Mouse (Mus musculus): ENCODE results near the gene Rpl21. TPM values are rescaled to one million over a fixed set of nuclear protein-coding genes. Genes with fewer than 3 reads are reported as not detected.

Rpl21 gene
- polyA plus RNA-seq, 1 experiment from 2014 or later = 522 TPM

- TF ChIP-seq EP300 (optimal IDR thresholded peaks at IDR 0.05) = no peak
- Histone ChIP-seq H3K9ac (ENCODE audit: low read length) (no peak overlapping the region), H3K4me1 (replicated peaks; ENCODE audit: control insufficient read depth, insufficient read depth) (no peaks in the 10 kb centered on the region), H3K4me2 (replicated peaks; ENCODE audit: low read depth) (no peak overlapping the region), H3K36me3 (ENCODE audit: control insufficient read depth, insufficient read depth, low read length) (no peaks in the 10 kb centered on the region), H3K4me3 (ENCODE audit: low read depth, low read length) (no peak overlapping the region), H3K27ac (replicated peaks) (no peak overlapping the region), H3K9me3 (ENCODE audit: control insufficient read depth, low read length) (no peaks in the 10 kb centered on the region), H3K27me3 (ENCODE audit: control insufficient read depth, insufficient read depth, low read length) (no peaks in the 10 kb centered on the region)
- no peak for DNase-seq (ENCODE audit: low spot score)
- 84% methylated on average over 8 of the region's 8 CpGs for WGBS
- no peak for ATAC-seq (ENCODE audit: low FRiP score, low TSS enrichment)
These were observed 15.1 kb upstream of the Rpl21 start for GRCm38 (mm10) chr5:146817583-146817982.

GRCm38 (mm10) chr5:146818906-146819623 lies 13.6 kb upstream of the Rpl21 start:
- H3K4me3 ChIP-seq (ENCODE audit: low read depth, low read length) = no peak overlapping the region
- H3K9me3 ChIP-seq (ENCODE audit: control insufficient read depth, low read length) = no peaks in the 10 kb centered on the region
- WGBS = 73% methylated on average over 8 of the region's 8 CpGs
- H3K36me3 ChIP-seq (ENCODE audit: control insufficient read depth, insufficient read depth, low read length) = no peaks in the 10 kb centered on the region
- no peak overlapping the region for H3K9ac ChIP-seq (ENCODE audit: low read length)
- no peak overlapping the region for H3K27ac ChIP-seq (replicated peaks)
- TF ChIP-seq EP300 (optimal IDR thresholded peaks at IDR 0.05) = no peak
- TF ChIP-seq CTCF (IDR thresholded peaks at IDR 0.05; ENCODE audit: low read depth) = no peak
- no peaks in the 10 kb centered on the region for H3K27me3 ChIP-seq (ENCODE audit: control insufficient read depth, insufficient read depth, low read length)
- no peak for ATAC-seq (ENCODE audit: low FRiP score, low TSS enrichment)
- no peak overlapping the region for H3K4me2 ChIP-seq (replicated peaks; ENCODE audit: low read depth)
- H3K4me1 ChIP-seq (replicated peaks; ENCODE audit: control insufficient read depth, insufficient read depth) = no peaks in the 10 kb centered on the region
- DNase-seq (ENCODE audit: low spot score) = no peak

- Histone ChIP-seq H3K27me3 (ENCODE audit: control insufficient read depth, insufficient read depth, low read length) (no peaks in the 10 kb centered on the region), H3K4me1 (replicated peaks; ENCODE audit: control insufficient read depth, insufficient read depth) (no peaks in the 10 kb centered on the region), H3K9me3 (ENCODE audit: control insufficient read depth, low read length) (no peaks in the 10 kb centered on the region), H3K4me2 (replicated peaks; ENCODE audit: low read depth) (no peak overlapping the region), H3K27ac (replicated peaks) (no peak overlapping the region), H3K36me3 (ENCODE audit: control insufficient read depth, insufficient read depth, low read length) (no peaks in the 10 kb centered on the region), H3K4me3 (ENCODE audit: low read depth, low read length) (no peak overlapping the region), H3K9ac (ENCODE audit: low read length) (no peak overlapping the region)
- DNase-seq (ENCODE audit: low spot score) = no peak
- WGBS = 71% methylated on average over 5 of the region's 5 CpGs
- ATAC-seq (ENCODE audit: low FRiP score, low TSS enrichment) = no peak
- no peak for TF ChIP-seq EP300 (optimal IDR thresholded peaks at IDR 0.05)
- TF ChIP-seq CTCF (IDR thresholded peaks at IDR 0.05; ENCODE audit: low read depth) = no peak
These were observed 9.7 kb upstream of the Rpl21 start for GRCm38 (mm10) chr5:146823005-146823404.

- Histone ChIP-seq H3K27ac (replicated peaks) (no peak overlapping the region), H3K4me3 (ENCODE audit: low read depth, low read length) (no peak overlapping the region), H3K4me2 (replicated peaks; ENCODE audit: low read depth) (no peak overlapping the region), H3K4me1 (replicated peaks; ENCODE audit: control insufficient read depth, insufficient read depth) (no peaks in the 10 kb centered on the region; the same call in 1 of the 2 replicates), H3K9ac (ENCODE audit: low read length) (no peak overlapping the region), H3K27me3 (ENCODE audit: control insufficient read depth, insufficient read depth, low read length) (no peaks in the 10 kb centered on the region), H3K36me3 (ENCODE audit: control insufficient read depth, insufficient read depth, low read length) (no peaks in the 10 kb centered on the region), H3K9me3 (ENCODE audit: control insufficient read depth, low read length) (no peaks in the 10 kb centered on the region)
- ATAC-seq (ENCODE audit: low FRiP score, low TSS enrichment) (no peak), DNase-seq (ENCODE audit: low spot score) (no peak)
- WGBS = 50% methylated on average over 8 of the region's 8 CpGs
- no peak for TF ChIP-seq EP300 (optimal IDR thresholded peaks at IDR 0.05)
- no peak for TF ChIP-seq CTCF (IDR thresholded peaks at IDR 0.05; ENCODE audit: low read depth)
These were observed 3.2 kb upstream of the Rpl21 start for GRCm38 (mm10) chr5:146829528-146829927.

- H3K9me3 ChIP-seq (ENCODE audit: control insufficient read depth, low read length) = no peaks in the 10 kb centered on the region
- peaks cover 17% of the 10 kb centered on the region for H3K36me3 ChIP-seq (ENCODE audit: control insufficient read depth, insufficient read depth, low read length)
- WGBS = 45% methylated on average over 7 of the region's 7 CpGs
- H3K27me3 ChIP-seq (ENCODE audit: control insufficient read depth, insufficient read depth, low read length) = no peaks in the 10 kb centered on the region
- DNase-seq (ENCODE audit: low spot score) (no peak), ATAC-seq (ENCODE audit: low FRiP score, low TSS enrichment) (no peak)
- H3K27ac ChIP-seq (replicated peaks) = peak overlapping the region; percentile 88
- H3K4me3 ChIP-seq (ENCODE audit: low read depth, low read length) = peak overlapping the region; percentile 87
- H3K9ac ChIP-seq (ENCODE audit: low read length) = peak overlapping the region; percentile 91
- H3K4me2 ChIP-seq (replicated peaks; ENCODE audit: low read depth) = peak overlapping the region; percentile 82
- H3K4me1 ChIP-seq (replicated peaks; ENCODE audit: control insufficient read depth, insufficient read depth) = no peaks in the 10 kb centered on the region; the same call in 1 of the 2 replicates
- no peak for TF ChIP-seq CTCF (IDR thresholded peaks at IDR 0.05; ENCODE audit: low read depth)
- TF ChIP-seq EP300 (optimal IDR thresholded peaks at IDR 0.05) = no peak
These were observed 288 bp upstream of the Rpl21 start for GRCm38 (mm10) chr5:146832435-146832768.

GRCm38 (mm10) chr5:146833673-146834201 lies 1.0 kb downstream of the Rpl21 start:
- Histone ChIP-seq H3K27me3 (ENCODE audit: control insufficient read depth, insufficient read depth, low read length) (no peaks in the 10 kb centered on the region), H3K27ac (replicated peaks) (peak overlapping the region; percentile 88), H3K36me3 (ENCODE audit: control insufficient read depth, insufficient read depth, low read length) (peaks cover 17% of the 10 kb centered on the region), H3K9ac (ENCODE audit: low read length) (peak overlapping the region; percentile 91), H3K4me1 (replicated peaks; ENCODE audit: control insufficient read depth, insufficient read depth) (no peaks in the 10 kb centered on the region; the same call in 1 of the 2 replicates), H3K9me3 (ENCODE audit: control insufficient read depth, low read length) (no peaks in the 10 kb centered on the region), H3K4me2 (replicated peaks; ENCODE audit: low read depth) (peak overlapping the region; percentile 82), H3K4me3 (ENCODE audit: low read depth, low read length) (peak overlapping the region; percentile 87)
- DNase-seq (ENCODE audit: low spot score) (no peak), ATAC-seq (ENCODE audit: low FRiP score, low TSS enrichment) (no peak)
- 7% methylated on average over 8 of the region's 8 CpGs for WGBS
- no peak for TF ChIP-seq EP300 (optimal IDR thresholded peaks at IDR 0.05)
- TF ChIP-seq CTCF (IDR thresholded peaks at IDR 0.05; ENCODE audit: low read depth) = no peak
